Mouse (Mus musculus): ENCODE measurements at regions not wholly inside any gene's neighbourhood (a gene's known extent, or its start where the extent isn't known, plus 50 kb on each side); places are given as distances from the start of the nearest gene placed in this dataset.

GRCm38 (mm10) chr15:30087120-30087519, 85.3 kb upstream of the Ctnnd2 start:
- 91% methylated on average over 6 of the region's 6 CpGs for WGBS
- Histone ChIP-seq H3K9ac (replicated peaks; ENCODE audit: low read length) (no peak overlapping the region), H3K4me1 (ENCODE audit: insufficient read depth, low read length) (no peaks in the 10 kb centered on the region), H3K27me3 (ENCODE audit: insufficient read depth, low read length) (no peaks in the 10 kb centered on the region), H3K4me3 (ENCODE audit: low read length) (no peak overlapping the region), H3K27ac (no peak overlapping the region), H3K36me3 (ENCODE audit: insufficient read depth, low read length) (no peaks in the 10 kb centered on the region), H3K9me3 (ENCODE audit: low read length) (no peaks in the 10 kb centered on the region), H3K4me2 (ENCODE audit: low read depth, low read length) (no peak overlapping the region)
- no peak for TF ChIP-seq CTCF (IDR thresholded peaks at IDR 0.05; ENCODE audit: low read depth)
- DNase-seq (ENCODE audit: low spot score) (no peak), ATAC-seq (no peak)

DNA sequence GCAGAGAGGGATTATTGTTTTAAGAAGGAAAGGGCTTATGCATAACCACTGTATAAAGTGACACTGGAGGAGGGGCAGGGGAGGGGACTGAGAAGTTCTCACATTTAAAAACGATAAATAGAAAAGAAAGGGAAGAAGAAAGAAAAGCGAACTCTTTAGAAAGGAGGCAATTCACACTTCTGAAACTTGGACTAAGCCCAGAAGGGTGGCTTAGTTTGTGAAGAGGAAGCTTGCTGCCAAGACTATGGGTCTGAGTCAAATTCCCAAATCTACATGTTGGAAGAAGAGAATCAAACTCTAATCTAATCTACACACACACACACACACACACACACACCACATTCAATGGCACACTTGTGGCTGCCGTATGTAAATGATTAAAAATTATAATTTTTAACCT, 50.3 kb upstream of the Ctnnd2 start:
- no peaks in the 10 kb centered on the region for H3K9me3 ChIP-seq (ENCODE audit: low read length)
- no peak overlapping the region for H3K4me3 ChIP-seq (ENCODE audit: low read length)
- H3K4me2 ChIP-seq (ENCODE audit: low read depth, low read length) = no peak overlapping the region
- no peaks in the 10 kb centered on the region for H3K27me3 ChIP-seq (ENCODE audit: insufficient read depth, low read length)
- no peak overlapping the region for H3K9ac ChIP-seq (replicated peaks; ENCODE audit: low read length)
- H3K27ac ChIP-seq = no peak overlapping the region
- no peaks in the 10 kb centered on the region for H3K36me3 ChIP-seq (ENCODE audit: insufficient read depth, low read length)
- 57% methylated on average over 3 of the region's 3 CpGs for WGBS
- ATAC-seq (no peak), DNase-seq (ENCODE audit: low spot score) (no peak)
- no peak for TF ChIP-seq CTCF (IDR thresholded peaks at IDR 0.05; ENCODE audit: low read depth)
- no peaks in the 10 kb centered on the region for H3K4me1 ChIP-seq (ENCODE audit: insufficient read depth, low read length)

Measured in hindbrain, postnatal 0 days (tissue).